Mouse (Mus musculus) midbrain, postnatal 0 days (tissue): ENCODE measurements at regions not wholly inside any gene's neighbourhood (a gene's known extent, or its start where the extent isn't known, plus 50 kb on each side); places are given as distances from the start of the nearest gene placed in this dataset.

Experiments
- ATAC-seq: fragments of 200-750 bp; cut with Nextera tagmentation; 2 replicates; pipeline ENCODE4 v1.8.0; 2017; ENCODE audit warnings: moderate number of reproducible peaks, mild to moderate bottlenecking, moderate TSS enrichment, moderate library complexity; ENCODE audit not compliant: low FRiP score
- DNase-seq: peaks from one replicate; pipeline ENCODE4 v3.0.0-alpha.2; 2015; ENCODE audit warnings: low spot score
- H3K27ac ChIP-seq: fragments of 300-500 bp; sonication (generic); 2 replicates; pipeline ENCODE4 v1.5.1; 2014; ENCODE audit warnings: low read depth, mild to moderate bottlenecking, low read length, mixed read lengths
- H3K27me3 ChIP-seq: fragments of 300-500 bp; sonication (generic); 2 replicates; pipeline ENCODE4 v1.6.1; 2014; ENCODE audit warnings: low read length, control low read depth, mixed read lengths; ENCODE audit not compliant: insufficient read depth
- H3K36me3 ChIP-seq: fragments of 300-500 bp; sonication (generic); 2 replicates; pipeline ENCODE4 v1.6.1; 2014; ENCODE audit warnings: low read length, control low read depth, mixed read lengths; ENCODE audit not compliant: insufficient read depth
- H3K4me1 ChIP-seq: fragments of 300-500 bp; sonication (generic); 2 replicates; pipeline ENCODE4 v1.6.1; 2014; ENCODE audit warnings: mild to moderate bottlenecking, control low read depth, antibody characterized with exemption, low read length, mixed read lengths; ENCODE audit not compliant: insufficient read depth
- H3K4me2 ChIP-seq: fragments of 300-500 bp; sonication (generic); 2 replicates; pipeline ENCODE4 v1.6.1; 2014; ENCODE audit warnings: low read depth, mild to moderate bottlenecking, low read length, mixed read lengths; ENCODE audit not compliant: poor library complexity, severe bottlenecking
- H3K4me3 ChIP-seq: fragments of 300-500 bp; sonication (generic); 2 replicates; pipeline ENCODE4 v1.5.1; 2014; ENCODE audit warnings: low read depth, mild to moderate bottlenecking, low read length, moderate library complexity
- H3K9ac ChIP-seq: fragments of 300-500 bp; sonication (generic); replicated peaks from 2 replicates; pipeline ENCODE4 v1.6.1; 2014; ENCODE audit warnings: mild to moderate bottlenecking, low read length, moderate library complexity, mixed read lengths; ENCODE audit not compliant: poor library complexity, severe bottlenecking
- H3K9me3 ChIP-seq: fragments of 300-500 bp; sonication (generic); 2 replicates; pipeline ENCODE4 v1.6.1; 2016; ENCODE audit warnings: low read length, control low read depth
- CTCF ChIP-seq: IDR thresholded peaks from 2 replicates; pipeline ENCODE4 v1.5.1; 2016; ENCODE audit warnings: antibody characterized with exemption, mild to moderate bottlenecking
- WGBS: fragments of 180-500 bp; shearing (Covaris S2); extraction: QIAGEN DNeasy Blood & Tissue Kit; methylation state at CpG from one replicate; pipeline ENCODE4 v1.1.7; 2014; 5-methylcytosine and 5-hydroxymethylcytosine counted together

DNA sequence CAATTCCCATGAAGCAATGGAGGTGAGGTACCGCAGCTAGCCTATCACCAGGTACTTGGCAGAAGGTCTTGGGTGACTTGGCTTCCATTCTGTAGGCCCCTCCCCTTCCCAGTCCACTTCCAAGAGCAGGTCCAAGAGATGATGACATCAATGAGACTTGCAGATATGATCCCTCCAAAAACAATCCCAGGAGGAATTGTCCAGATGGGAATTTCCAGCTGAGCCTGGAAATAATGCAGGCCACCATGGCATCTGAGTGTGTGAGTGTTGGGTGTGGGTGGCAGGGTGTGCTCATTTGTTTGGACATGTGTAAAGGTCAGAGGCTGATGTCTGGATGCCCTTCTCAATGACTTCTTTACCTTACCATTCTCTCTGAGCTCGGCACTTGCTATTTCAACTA is 293.5 kb downstream of the Tgfb2 start:
- H3K27me3 ChIP-seq = no peaks in the 10 kb centered on the region

DNA sequence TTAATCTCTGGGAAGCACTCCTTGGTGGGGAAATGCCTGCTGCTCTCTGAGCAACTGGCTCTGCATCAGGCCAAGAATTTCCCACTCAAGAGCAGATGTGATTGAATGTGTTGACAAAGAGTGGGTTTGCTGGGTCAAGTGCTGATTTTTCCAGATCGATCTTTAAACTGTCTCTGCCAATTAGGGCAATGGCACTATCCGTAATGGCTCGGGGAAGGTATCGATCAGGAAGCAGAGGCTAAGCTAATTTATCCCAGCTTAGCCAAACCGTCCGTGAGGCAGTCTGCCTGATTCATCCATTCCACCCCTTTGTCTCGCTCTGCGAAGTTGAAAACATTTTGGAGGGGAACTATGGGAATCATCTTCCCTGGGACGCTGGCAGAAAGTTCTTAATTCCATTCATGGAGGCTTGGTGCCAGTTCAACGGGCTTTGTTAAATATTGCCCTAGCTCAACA is 291.9 kb upstream of the Lyplal1 start:
- Histone ChIP-seq H3K27ac (no peak overlapping the region), H3K4me3 (peak overlapping the region; percentile 3; the same call in 1 of the 2 replicates), H3K9ac (no peak overlapping the region), H3K36me3 (no peaks in the 10 kb centered on the region), H3K9me3 (no peaks in the 10 kb centered on the region), H3K4me1 (peaks cover 7% of the 10 kb centered on the region; the same call in 1 of the 2 replicates), H3K27me3 (no peaks in the 10 kb centered on the region), H3K4me2 (peak overlapping the region; percentile 37)
- ATAC-seq (no peak), DNase-seq (peak; percentile 28)
- TF ChIP-seq CTCF = no peak
- 15% methylated on average over 10 of the region's 10 CpGs for WGBS

More for the DNA sequence above, 293.5 kb downstream of the Tgfb2 start:
- no peaks in the 10 kb centered on the region for H3K36me3 ChIP-seq
- 94% methylated on average over 2 of the region's 2 CpGs for WGBS
- ATAC-seq (no peak), DNase-seq (no peak)
- H3K9ac ChIP-seq = no peak overlapping the region
- no peaks in the 10 kb centered on the region for H3K9me3 ChIP-seq
- no peak overlapping the region for H3K4me2 ChIP-seq
- no peak for TF ChIP-seq CTCF
- no peak overlapping the region for H3K27ac ChIP-seq
- H3K4me3 ChIP-seq = no peak overlapping the region
- peaks cover 7% of the 10 kb centered on the region; the same call in 1 of the 2 replicates for H3K4me1 ChIP-seq

DNA sequence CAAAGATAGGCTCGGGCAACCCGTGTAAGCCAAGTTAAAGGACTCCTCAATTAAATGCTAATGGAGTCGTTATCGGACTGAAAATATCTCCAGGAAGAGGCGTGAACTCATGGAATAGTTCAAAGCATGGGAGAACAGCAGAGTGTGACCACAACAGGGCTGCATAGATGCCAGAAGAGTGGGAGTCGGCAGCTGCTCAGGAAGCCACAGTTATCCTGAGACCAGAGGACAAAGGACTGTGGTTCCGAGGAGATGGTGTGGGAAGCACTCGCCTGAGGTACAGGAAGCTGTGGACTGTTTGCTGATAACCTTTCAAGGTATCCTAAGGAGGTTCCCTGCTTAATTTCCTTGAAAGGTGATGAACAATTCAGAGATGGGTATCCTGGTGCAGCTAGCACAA is 290.5 kb upstream of the Lyplal1 start:
- TF ChIP-seq CTCF = no peak
- H3K4me2 ChIP-seq = no peak overlapping the region
- H3K4me1 ChIP-seq = peaks cover 7% of the 10 kb centered on the region; the same call in 1 of the 2 replicates
- no peaks in the 10 kb centered on the region for H3K27me3 ChIP-seq
- DNase-seq (no peak), ATAC-seq (no peak)
- no peak overlapping the region for H3K4me3 ChIP-seq
- H3K9ac ChIP-seq = no peak overlapping the region
- no peaks in the 10 kb centered on the region for H3K36me3 ChIP-seq
- 73% methylated on average over 8 of the region's 8 CpGs for WGBS
- H3K9me3 ChIP-seq = no peaks in the 10 kb centered on the region
- H3K27ac ChIP-seq = no peak overlapping the region

DNA sequence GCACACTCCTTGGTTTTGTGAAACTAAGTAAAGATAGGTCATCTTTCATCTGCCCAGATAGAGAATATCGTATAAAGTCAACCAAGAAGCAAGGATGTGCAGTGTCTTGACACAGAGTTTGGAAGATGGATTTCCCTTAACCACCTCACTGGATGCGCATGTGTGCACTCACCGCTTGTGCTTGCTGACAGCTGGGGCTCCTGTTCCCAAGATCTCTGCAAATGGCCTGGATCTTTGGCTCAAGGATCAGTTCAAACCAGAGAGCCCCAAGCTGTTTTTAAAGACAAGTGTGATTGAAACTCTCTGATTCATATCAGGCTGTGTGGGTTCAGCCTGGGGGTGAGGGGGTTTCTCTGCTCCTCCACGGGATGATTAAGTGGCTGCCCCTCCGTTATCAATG is 288.6 kb upstream of the Lyplal1 start:
- Histone ChIP-seq H3K4me1 (peaks cover 7% of the 10 kb centered on the region; the same call in 1 of the 2 replicates), H3K27ac (no peak overlapping the region), H3K27me3 (no peaks in the 10 kb centered on the region), H3K4me2 (no peak overlapping the region), H3K9me3 (no peaks in the 10 kb centered on the region), H3K4me3 (no peak overlapping the region), H3K9ac (no peak overlapping the region), H3K36me3 (no peaks in the 10 kb centered on the region)
- no peak for DNase-seq
- no peak for TF ChIP-seq CTCF
- no peak for ATAC-seq
- WGBS = 89% methylated on average over 5 of the region's 5 CpGs

DNA sequence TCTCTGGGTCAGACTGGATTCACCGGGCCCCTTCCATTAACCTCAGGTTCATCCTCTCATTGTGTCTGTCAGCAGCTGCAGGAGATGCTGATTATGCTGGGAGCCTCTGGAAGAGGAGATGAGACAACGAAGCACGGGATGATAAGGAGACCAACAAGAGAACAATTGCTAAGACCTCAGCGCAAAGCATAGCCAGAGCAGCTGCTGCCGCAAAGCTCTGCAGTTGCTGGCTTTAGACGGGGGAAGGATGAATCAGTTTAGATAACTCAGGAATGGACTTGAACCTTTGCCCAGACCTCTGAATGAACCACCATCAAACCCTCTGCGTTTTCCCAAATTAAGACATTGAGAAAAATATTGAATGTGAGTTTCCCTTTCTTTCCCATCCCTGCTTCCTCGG is 282.7 kb upstream of the Lyplal1 start:
- DNase-seq (peak; percentile 21), ATAC-seq (no peak)
- Histone ChIP-seq H3K9me3 (no peaks in the 10 kb centered on the region), H3K9ac (no peak overlapping the region), H3K4me2 (no peak overlapping the region), H3K4me3 (no peak overlapping the region), H3K4me1 (no peaks in the 10 kb centered on the region), H3K36me3 (no peaks in the 10 kb centered on the region), H3K27me3 (no peaks in the 10 kb centered on the region), H3K27ac (no peak overlapping the region)
- 35% methylated on average over 8 of the region's 8 CpGs for WGBS
- TF ChIP-seq CTCF = no peak

DNA sequence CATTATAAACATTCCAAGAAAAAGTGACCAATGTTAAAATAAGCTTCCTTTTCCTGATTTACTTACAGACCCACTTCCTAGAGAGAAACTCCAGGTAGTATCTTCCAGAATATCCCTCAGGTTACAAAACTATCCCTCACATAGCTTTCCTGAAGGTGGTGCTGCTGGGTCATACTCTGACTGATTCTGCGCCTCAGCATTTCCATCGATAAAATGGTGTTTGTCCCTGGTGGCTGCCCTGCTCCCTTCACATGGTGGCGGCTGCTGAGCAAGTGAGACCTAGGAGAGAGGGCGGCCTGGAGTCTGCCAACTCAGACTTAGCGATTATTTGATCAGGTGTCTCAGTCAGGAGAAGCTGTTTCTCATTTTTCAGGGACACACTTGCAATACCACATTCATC is 275.9 kb upstream of the Lyplal1 start:
- H3K9ac ChIP-seq = no peak overlapping the region
- H3K36me3 ChIP-seq = no peaks in the 10 kb centered on the region
- DNase-seq = no peak
- no peaks in the 10 kb centered on the region for H3K9me3 ChIP-seq
- H3K4me1 ChIP-seq = no peaks in the 10 kb centered on the region
- ATAC-seq = no peak
- H3K4me3 ChIP-seq = no peak overlapping the region
- TF ChIP-seq CTCF = peak; percentile 53
- H3K27me3 ChIP-seq = no peaks in the 10 kb centered on the region
- no peak overlapping the region for H3K27ac ChIP-seq
- 50% methylated on average over 5 of the region's 5 CpGs for WGBS
- H3K4me2 ChIP-seq = no peak overlapping the region
